Mouse (Mus musculus) naive thymus-derived CD4-positive, alpha-beta T cell, adult 2 months (primary cell): ENCODE measurements at regions not wholly inside any gene's neighbourhood (a gene's known extent, or its start where the extent isn't known, plus 50 kb on each side); places are given as distances from the start of the nearest gene placed in this dataset.

ENCODE experiments used
- DNase-seq: peaks from one replicate; pipeline ENCODE4 v3.0.0-alpha.2; 2011; ENCODE audit warnings: low read depth

DNA sequence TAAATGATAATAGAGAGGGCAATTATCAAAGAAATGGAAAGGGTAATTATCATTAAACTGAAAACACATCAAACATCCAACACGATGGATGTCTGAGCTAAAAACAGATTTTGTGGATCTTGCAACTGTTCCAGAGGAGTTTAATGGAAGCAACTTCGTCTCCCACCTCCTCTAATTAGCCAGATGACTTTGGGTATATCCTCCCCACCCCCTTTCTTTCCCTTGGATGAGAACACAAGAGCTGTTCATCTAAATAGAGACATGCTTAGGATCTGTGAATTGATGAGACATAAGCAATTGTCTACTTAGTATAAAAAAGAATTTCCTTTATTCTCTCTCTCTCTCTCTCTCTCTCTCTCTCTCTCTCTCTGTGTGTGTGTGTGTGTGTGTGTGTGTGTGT is 333.7 kb upstream of the Adgrl2 start:
- DNase-seq: no peak

DNA sequence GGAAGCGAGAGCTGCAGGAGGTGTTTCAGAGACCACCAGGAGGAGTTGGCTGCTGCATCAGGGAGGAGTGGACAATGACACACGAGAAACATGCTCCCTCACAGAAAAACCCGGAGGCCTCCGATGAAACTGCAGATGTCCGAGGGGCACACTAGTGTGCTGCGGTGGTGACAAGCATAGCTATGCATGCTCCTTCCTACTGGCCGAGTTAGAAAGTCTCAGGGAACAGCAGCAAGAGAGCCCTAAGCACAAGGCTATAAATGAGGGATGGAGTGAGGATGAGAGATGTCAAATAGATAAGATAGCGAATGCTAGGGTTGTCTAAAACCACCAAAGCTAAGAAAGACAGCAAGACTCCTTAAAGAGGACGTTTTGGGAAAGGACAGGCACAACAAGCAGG is 328.4 kb upstream of the Adgrl2 start:
- no peak for DNase-seq

DNA sequence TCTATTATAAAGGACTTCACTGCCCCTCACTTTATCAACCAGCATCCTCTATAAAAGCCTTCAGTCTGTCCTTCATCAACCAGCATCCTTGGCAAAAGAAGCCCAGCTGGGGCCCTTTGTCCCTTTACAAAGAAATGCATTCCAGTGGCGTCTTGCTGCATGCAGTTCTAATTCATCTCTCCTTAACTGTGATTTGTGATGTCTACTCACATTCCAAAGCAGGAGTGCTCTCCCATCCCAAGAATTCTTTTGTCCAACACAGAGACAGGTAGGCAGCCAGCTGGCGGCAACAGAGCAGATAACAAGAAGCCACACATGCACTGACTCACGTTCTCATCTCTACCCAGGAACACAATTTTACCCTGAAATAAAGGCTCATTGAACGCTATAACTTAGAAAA is 323.9 kb upstream of the Adgrl2 start:
- no peak for DNase-seq

DNA sequence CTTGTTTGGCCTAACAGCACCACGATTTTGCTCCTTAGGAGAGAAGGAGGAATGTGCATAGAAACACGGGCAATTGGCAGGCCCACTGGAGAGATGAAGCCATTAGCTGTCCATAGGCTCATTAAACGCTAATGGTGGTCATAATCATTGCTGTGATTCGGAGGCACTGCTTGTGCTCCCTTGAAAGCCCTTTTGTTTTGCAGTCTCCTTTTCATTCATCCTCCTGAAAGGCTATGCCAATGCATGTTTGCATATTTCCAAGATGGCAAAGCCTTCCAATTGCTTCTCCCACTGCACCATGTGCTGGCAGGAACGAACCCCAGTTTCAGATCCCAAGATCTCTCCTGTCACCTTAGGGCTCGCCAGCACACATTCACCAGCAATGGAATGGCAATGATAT is 322.9 kb upstream of the Adgrl2 start:
- no peak for DNase-seq

DNA sequence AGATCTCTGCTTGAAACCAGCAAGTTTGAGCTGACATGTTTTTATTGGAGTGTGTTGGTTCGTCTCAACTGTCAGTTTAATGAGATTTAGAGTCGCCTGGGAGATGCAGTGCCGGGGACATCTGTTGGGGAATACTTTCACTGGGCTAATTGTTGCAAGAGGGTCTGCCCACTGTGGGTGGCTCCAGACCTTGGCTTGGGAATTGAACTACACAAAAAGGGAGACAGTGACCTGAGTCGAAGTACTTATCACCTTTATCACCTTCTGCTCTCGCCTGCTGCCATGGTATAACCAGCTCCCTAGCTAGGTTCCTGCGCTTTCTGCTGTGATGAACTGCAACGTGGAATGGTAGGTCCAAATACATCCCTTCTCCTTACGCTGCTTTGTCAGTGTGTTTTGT is 321.2 kb upstream of the Adgrl2 start:
- DNase-seq: no peak

DNA sequence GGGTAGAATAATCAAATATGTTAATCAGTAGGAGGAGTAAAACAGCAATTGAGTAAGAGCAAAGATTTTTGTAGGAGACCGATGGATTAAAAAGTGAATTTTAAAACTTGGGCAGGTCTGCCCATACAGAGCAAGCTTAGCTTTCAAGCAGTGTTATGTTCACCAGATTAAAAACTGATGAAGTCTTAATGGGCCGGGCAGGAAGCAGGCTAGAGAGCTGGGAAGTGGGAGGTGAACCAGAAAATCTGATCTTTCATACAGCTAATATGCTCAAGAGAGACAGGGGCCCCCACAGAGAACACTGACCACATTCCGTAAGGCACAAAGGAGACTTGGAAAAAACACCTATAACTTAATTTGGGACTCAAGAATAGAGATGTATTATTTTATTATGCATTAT is 316.4 kb upstream of the Adgrl2 start:
- DNase-seq: no peak

DNA sequence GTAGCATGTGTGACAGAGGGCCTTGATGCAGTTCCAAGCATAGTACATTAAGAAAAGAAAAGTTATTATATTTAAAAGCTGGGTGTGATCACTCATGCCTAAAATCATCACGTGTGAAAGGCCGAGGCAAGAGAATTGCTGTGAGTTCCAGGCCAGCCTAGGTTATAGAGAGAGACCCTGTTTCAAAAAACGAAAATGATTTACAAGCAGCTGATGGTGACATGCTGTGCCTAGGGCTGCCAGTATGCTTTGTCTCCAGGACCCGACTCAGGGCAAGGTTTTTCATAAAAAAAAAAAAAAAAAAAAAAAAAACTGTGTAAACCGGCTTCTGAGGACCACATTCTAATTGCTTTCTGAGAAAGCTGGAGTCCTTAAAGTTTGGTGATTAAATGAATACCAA is 315.9 kb upstream of the Adgrl2 start:
- DNase-seq: no peak

DNA sequence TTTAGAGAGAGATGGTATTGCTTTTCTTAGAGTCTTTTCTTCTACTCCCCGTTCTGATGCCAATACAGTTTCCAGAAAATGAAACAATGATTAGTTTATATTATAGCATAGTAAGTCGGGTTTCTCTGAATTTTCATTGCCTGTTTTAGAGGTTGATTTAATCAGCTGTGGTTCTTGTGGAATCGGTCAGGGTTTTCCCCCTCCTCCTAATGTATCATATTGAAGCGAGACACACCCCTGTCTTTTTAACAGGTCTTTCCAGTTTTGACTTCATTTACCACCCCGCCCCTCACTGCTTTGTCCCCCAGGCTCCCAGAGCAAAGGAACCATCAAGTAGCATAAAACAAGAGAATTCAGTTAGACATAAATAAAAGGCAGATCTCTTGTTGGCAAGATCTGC is 315.1 kb upstream of the Adgrl2 start:
- no peak for DNase-seq

DNA sequence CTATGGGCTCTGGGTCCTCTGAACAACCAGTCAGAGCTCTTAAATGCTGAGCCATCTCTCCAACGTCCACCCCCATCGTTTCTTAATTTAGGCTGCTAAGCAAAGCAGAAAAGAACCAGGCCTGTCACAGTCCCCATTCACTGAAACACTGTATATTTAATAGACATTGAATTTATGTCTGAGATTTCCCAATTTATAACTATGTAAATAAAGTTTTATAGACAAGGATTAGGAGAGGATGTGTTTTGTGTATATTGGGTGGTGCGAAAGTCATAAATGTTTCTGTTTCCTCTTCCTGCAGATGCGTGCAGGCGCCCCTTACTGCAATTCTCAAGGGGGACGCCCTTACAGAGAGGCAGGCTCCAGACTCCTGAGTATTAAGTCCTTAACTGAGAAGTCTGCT is 314.7 kb upstream of the Adgrl2 start:
- no peak for DNase-seq

DNA sequence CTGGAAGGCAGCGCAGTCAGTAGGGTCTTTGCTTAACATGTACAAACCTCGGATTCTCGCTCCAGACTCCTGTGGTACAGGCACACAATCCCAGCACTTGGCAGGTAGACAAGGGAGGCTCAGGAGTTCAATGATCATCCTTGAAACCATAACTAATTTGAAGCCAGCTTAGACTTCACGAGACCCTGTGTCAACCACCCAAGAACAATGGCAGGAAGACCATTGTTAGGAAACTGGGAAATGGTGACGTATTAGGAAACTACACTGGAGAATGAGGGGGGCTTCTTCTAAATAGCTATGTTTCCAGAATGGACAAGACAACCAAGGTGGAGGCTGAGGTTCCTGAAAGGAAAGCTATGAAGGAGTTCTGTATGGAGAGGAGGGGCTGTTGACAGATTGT is 313.1 kb upstream of the Adgrl2 start:
- no peak for DNase-seq

DNA sequence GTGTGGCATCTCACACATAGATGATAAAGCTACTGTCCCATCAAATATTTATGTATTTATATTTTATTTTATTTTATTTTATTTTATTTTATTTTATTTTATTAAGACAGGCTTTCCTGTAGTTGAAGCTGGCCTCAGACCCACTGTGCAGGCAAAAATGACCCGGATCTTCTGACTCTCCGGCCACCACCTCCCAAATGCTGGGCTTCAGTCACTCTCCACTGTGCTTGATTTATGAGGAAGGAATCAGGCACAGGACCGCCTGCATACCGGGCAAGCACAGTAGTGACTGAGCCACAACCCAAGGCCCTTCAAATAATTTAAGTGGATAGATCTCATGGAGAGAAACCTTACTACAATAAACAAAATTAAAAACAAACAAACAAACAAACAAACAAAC is 309.6 kb upstream of the Adgrl2 start:
- DNase-seq: no peak

DNA sequence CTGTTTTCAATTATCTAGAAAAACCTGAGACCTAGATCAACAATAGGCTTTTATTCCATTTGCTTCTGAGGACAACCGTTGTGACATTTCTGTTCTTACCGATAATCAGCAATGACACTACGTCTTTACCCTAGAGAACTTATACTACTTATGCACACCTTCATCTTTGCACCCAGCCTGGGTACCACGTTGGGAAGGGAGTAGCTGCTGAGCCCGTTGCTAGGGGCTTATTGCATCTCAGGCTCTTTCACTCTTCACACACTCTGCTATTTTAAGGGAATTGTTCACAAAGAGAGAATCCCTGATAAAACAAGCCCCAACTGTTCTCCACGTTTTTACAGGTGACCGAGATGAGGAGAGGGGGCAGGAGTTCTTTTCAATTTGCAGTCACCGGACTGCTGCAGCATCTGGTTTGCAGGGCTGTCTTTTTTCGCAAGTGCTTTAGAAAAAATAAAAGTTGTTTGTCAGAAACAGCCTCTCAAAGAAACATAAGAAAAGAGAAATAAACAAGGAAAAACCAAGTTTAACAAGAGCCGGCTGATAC is 306.1 kb upstream of the Adgrl2 start:
- no peak for DNase-seq

DNA sequence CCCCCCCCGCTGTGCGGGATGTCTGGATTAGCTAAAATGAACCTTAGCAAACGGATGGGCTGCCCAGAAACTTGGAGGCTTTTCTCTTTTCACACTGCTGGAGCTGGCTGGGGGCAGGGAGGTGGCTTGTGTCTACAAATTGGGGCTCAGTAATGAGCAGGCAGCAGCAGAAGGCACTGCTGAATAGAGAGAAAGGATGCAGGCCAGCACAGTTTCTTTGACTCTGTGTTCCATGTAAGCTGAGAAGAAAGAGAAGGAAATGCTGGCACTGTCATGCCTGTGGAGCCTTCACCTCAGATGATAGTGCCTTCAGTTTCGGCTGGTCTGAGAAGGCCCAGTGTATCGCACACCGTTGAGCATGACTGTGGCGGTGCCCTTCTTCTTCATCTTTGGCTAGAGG is 305.6 kb upstream of the Adgrl2 start:
- no peak for DNase-seq

DNA sequence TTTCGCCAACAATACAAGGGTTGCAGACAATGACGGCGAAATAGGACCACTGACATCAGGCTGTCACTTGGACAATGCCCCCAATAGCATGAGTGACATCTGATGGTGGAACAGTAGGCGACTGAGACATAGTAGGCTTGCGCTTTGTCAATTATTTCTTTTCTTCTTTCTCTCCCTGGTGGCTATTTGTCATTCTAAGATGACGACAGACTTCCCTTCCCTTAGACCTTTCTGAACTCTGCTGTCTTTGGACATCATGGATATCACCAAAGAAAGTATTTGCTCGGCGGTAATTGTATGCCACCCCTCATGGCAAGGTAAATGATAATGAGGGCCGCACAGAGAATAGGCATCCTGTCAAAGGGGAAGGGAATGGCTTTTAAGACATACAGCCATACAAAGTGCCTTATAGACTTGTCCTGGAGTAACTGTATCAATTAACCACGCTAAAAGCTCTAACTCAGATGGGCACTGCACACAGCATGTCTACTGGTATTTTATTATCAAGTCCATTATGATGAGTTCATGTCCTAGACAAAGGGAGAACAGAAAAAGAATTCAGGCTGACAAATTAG is 305.0 kb upstream of the Adgrl2 start:
- DNase-seq: no peak

DNA sequence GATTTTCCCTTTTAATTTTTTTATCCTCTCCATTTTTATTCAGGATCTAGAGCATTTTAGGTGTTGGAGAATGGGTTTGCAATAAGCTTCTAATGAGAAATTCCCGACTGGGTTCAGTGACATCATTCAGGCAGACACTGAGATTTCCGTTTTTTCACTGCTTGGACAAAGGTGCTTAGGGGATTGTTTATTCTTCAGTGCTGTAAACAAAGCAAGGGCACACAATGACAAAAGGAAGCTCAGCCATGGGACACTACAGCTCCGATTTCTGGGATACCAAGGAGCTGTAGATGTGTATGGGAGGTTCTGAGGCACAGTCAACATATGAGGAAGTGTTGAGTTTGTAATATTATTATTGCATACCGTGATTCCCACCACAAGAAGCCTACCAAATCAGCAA is 304.1 kb upstream of the Adgrl2 start:
- DNase-seq: no peak

DNA sequence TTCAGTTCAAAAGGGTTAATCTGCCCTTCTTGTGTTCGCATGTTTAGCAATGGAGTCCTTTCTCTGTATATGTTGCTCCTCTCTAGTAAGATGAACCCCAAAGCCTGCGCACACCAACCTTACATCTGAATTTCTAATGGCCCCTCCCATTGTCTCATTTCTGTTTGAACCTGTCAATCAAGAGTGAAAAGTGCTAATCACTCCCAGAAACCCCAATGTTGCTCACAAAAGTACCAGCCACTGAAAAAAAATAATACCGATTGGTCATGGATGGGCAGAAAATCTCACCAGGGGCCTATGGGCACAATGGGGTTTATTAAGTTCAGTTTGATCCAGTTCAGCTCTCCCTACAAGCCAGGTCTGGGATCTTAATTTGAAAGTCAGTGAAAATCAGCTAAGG is 302.1 kb upstream of the Adgrl2 start:
- DNase-seq: no peak

DNA sequence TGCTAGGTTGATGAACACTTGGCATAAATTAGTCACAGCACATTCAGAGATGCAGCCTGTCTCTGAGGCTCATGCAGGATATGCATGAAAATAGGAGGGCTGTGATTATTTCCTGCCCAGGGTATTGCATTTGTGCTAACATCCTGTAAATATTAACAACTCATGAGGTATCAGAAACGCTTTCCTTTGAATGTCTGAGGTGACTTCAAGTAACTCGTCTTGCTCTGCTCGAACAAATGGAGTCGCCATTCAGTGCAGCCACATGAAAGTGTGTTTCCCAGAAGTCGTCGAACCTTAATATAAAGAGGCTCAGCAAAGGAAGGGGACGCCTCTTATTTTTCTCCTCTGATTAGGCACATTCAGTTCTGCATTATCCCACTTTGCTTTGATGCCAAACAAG is 301.1 kb upstream of the Adgrl2 start:
- no peak for DNase-seq

DNA sequence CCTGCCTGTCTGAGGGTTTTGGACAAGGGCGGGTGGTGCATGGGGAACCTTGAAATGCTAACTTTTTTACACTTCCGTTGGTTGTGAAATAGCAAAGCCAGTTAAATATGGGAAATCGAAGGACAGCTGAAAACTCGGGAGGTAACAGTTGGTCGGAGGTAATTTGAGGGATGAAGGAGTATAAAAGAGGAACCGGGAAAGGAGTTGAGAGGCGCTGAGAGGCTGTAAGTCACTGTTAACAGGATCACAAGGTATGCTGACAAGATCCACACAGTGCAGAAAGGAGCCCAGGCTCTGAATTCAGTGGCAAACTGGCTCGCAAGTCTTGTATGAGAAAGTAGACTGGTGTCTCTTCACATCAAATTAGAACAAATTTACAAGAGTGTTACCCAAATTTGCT is 299.9 kb upstream of the Adgrl2 start:
- no peak for DNase-seq

DNA sequence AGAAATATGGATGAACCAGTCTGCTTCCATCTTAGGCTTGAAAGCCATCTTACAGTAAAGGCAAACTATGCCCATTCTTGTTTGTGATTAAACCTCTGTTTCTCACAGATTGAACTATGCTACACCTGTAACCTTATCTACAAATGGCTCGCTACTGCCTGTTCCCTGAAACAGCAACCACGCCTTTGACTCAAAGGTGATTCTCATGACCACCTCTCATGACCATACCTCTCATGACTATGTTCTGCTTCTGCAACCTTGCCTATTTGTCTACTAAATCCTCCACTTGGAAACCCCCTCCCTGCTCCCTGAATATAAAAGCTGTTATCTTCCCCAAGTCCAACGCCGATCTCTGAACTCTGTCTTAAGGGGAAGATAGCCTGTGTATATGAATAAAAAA is 296.7 kb upstream of the Adgrl2 start:
- no peak for DNase-seq

DNA sequence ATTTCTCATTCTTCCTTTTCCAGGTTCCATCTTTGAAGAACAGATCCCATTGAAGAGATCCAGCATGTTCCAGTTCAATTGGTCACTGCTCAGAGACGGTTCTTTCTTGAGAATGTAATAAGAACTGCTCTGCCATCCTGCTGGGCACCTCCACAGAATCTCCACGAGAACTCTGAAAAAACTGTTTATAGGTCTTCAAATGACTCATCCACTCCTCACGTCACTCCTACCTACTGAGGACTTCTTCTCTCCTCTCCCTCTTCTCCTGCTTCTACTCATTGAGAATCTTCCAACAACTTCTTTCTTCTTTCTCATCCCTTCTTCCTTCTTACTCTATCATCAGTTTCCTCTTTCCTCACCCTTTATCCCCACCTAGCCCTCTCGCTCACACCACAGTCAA is 294.6 kb upstream of the Adgrl2 start:
- DNase-seq: no peak

DNA sequence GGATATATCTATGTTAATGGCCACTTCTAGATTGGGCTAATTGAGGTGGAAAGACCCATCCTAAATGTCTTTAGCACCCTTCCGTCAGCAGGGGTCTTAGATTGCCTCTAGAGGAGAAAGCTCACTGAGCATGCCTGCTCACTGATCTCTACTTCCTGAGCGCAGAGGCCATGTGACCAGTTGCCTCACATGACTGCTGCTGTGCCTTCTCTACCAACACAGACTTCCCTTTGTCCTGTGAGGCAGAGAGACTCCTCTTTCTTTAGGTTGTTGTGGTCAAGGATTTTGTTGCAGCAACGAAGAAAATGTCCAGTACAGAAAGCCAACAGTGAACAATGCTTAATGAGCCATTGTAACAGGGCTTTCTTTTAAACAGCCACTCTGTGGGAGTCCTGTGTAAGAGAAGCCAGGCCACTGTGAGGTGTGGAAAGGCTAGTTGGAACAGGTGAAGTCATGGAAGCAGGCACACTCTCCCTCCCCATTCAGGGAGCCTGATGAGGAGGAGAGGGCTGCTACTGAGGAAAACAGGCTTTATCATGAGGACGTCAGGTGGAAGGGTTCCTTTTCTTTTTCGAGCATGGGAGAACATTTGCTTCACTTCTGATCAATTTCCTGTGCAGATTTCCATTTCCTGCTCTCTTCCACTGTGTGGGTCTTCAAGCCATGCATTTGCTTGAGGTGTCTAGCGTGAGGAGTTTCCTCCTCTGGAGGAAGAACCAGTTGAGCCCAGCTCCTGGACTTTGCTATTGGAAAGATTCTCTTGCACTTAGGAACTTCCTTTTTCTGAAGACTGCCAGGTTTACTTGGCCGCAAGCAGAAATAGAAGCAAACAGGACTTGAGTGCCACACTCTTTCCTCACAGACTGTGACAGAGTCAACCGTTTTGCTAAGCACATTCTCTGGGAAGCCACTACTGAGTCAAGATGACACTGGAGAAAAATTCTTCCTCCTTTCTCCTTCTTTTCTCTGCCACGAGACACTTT is 290.7 kb upstream of the Adgrl2 start:
- no peak for DNase-seq

DNA sequence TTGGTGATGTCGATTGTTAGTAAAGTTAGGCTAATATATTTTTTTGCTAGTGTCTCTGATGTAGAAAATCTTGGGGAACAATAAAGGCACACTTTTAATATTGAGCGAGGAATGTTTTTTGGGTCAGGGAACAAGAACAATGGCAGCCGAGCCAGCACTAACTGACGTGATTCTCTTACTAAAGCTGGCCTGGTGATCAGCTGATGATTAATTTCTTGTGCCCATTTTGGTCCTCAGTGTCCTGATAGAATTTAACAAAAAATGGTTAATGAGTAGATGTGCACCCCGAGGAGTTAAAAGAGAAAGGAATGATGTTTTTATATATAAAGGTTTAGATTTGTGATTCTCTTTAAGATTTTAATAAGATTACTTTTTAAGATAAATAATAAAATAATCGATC is 289.0 kb upstream of the Adgrl2 start:
- DNase-seq: no peak

DNA sequence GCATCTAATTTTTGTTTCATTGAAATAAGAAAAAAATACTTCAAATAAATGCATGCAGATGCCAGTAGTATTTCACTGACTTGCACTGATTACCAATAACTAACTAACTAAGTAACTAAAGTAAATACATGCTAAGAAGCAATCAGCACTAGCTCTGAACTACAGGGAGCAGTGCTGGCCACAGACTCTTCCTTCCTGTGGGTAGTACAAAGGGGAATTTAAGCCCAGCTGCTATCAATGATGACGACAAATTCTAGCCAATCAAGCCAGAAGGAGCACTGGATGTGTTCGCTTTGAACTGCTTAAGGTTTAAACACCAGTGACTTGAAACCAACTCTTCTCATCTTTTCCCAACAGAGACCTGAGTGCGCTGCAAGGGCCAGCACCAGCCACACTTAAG is 287.5 kb upstream of the Adgrl2 start:
- no peak for DNase-seq
